Mouse (Mus musculus) natural killer cell, adult 2 months (primary cell): Measurements from ENCODE around the gene Mroh3.

Experiments
- DNase-seq, 2 experiments: peaks; one replicate each; pipeline ENCODE4 v3.0.0; 2022; ENCODE audit warnings: low spot score in 2 of 2

The Mroh3 gene

DNA sequence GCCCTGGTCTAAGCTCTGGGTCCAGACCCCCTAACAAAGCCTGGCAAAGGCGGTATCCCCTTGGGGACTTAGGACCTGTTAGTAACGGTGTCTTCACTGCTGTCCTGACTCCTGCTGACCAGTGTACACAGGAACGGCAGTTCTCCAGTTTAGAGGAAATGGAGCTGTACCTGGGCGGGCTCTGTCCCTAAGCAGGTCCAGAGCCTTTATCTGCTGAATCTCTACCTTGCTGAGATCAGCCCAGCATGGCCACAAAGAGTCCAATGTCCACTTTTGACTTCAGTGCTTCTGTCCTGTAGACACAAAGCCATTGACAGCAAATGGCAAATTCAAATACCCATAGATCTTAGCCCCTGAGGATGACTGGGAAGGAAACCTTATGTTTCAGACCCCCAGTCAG is 55.7 kb downstream of the Mroh3 start:
- no peak for DNase-seq

DNA sequence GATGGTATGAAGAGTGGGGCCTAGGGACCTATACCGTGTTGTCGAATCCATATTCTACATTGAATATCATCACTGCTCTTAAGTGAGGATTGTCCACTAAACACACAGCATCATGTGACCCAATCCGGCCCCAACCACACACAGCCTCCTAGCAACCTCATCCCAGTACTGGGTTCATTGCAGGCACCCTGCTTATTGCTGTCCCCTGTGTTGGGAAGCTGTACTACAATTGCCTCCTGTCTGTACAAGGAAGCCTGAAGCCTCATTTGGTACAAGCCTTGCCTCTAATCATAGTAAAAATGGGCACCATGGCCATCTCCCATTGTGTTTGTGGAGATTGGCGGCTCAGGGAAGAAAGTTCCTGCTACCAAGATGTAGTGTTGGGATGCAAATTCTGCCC is 56.3 kb downstream of the Mroh3 start:
- no peak for DNase-seq

DNA sequence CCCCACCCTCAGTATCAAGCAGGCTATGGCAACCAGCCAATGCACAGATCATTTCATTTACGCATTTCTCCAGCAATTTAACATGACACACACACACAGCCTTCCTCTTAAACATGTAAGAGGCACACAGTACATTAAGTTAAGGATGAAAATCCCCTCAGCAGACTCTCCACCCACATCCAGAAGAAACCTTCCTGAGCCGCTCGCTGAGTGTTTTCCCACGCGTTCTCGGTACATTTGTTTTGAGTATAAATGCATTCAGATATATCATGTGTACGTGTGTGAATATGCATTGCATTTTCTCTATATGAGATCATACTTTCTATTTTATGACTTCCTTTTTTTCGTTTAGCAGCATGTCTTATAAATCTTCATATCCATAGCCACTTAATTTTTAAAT is 61.3 kb downstream of the Mroh3 start:
- DNase-seq, result no peak

DNA sequence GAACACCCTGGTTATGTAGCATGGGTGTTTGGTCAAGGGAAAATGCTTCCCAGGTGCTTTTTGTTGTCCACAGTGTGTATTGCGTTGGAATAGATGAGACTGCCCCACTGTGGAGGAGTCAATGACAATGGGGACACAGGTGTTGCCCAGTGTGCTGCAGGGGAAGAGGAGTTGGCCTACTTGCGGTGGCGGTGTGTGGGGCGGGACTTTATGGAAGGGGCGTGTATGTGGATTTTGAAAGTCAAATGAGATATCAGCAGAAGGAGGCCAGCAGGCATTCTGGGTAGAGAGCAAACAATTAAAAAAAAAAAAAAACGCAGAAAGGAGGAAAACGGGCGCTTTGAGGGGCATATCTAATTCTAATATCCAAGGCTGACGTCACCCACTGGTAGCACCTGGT is 62.9 kb downstream of the Mroh3 start:
- no peak for DNase-seq

GRCm38 (mm10) chr1:136143514-136143913 is 69.1 kb downstream of the Mroh3 start:
- DNase-seq, result no peak

GRCm38 (mm10) chr1:136142336-136142735 is 70.3 kb downstream of the Mroh3 start:
- no peak for DNase-seq

- peak in 1 of 2 experiments; percentile 26 for DNase-seq
Measured at GRCm38 (mm10) chr1:136141176-136141950, 71.3 kb downstream of the Mroh3 start.

DNA sequence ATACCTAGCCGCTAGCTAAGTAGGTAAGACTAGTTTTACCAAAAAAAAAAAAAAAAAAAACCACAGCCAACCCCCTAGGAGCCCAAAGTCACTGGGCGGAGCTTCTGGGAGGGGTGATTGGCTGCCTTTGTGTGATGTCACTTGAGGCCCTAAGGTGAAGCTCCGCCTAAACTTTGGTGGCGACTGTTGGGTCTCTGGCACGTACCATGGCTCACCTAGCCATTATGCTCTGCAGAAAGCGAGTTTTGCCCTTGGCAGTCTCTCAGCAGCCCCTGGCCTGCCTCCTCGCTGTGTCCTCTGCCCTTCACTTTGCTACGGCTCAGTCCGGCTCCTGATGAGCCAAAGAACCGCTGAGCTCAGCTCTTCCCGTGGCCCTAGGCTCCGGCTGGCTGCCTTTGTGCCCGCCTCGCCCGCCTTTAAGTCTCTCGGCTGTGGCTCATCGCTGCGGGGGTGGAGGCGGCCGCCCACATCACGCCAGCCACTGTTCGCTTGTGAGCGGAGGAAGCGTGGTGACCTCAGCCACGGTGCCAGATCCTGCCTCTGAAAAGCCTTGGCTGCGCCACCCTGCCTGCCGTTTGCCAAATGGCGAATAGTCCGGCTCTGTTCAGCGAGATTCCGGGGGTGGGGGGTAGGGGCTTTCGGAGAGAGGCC is 72.5 kb downstream of the Mroh3 start:
- DNase-seq, result peak; percentile 81 to 86

DNA sequence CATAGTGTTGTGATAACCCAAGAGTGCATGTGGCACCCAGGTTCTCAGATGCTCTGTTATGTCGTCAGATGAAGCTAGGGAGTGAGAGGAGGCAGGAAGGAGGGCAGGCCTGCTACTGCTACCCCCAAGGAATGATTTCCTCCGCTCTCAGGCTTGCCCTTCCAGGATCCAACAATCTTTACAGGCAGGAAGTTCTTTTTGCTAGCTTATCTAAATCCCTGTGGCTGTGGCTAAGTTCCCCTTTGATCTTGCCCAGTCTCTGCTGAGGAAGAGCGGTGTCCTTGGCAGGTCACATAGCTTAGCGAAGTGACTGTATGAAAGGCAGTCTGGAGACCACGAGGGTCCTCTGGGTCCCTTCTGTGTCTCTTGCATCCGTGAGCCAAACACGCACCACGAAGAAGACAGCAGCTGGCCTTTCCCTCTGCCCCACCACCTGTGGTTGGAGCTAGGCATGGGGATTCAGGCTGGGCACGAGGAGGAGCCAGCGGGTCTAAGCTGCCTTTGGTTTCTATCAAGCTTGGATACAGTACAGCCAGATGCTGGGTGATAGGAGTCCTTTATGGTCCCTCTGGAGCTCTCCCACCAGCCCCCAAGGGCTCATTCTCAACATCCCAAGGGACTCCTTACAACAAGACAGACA is 74.3 kb downstream of the Mroh3 start:
- DNase-seq, result no peak

- DNase-seq, result peak in 1 of 2 experiments; percentile 27
Measured at GRCm38 (mm10) chr1:136137575-136137974, 75.1 kb downstream of the Mroh3 start.

DNA sequence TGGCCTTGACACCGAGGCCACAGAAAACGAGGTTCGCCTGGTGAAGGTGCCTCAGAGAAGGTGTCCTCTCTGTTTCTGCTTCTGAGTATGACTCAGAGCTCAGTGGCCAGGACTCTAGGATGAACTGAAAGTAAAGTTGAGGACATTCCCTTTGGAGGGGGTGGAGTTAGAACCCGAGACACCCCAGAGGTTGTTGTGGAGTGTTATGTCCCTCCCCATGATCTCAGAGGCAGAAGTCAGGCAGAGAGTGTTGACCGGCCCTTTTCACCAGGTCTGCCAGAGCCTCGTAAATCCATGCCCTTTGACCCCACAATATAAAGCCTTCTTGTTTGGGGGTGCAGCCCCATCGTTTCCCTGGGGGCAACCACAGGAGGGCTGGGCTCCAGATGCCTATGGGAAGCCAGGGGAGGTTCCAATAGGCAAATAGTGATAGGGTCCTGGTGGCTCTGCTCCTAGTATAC is 75.5 kb downstream of the Mroh3 start:
- DNase-seq, result peak; percentile 22 to 31

DNA sequence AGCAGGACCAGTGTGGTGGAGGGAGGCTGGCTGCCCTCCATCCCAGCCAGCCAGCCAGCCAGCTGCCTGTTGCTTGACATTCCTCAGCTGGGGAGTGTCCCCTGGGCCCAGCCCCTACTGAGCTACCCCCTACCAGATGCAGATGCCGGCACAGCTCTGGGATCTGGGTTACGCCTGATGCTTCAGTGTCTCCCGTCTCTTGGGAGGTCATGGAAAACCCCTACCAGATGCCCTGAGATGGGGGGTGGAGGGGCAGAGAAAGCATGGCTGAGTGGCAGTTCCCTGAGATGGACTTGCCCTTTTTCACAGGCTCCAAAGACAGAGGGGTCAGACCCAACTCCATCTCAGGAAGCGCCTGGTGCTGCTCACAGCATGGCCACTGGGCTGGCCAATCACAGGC is 76.1 kb downstream of the Mroh3 start:
- DNase-seq, result no peak

DNA sequence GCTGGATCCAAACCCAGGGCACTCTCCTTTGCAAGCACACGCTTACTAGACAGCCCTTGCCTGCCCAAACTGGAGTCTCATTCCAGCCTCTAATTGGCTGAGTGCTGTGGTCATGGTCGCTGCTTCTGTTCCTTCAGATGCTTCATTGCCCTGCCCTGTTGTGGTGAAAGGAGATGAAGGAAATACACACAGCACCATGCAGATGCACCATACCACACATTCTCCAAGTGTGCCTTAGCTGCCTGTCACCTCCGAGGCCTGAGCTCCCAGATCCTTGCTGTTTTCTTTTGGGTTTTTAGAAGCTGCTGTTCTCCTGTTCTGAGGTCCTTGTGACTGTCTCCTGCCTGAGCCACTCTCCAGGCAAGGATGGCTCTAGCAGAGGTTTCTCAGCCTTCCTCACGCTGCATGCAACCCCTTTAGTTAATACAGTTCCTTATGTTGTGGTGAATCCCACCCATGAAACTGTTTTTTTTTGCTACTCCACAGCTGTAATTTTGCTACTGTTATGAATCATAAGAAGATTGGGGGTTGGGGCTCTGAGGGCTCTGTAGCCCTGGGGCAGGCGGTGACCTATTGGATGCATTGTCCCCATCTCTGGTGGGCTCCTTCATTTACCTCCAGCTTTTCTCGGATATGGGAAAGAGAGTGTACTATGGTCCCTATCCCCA is 76.7 kb downstream of the Mroh3 start:
- peak; percentile 31 to 43 for DNase-seq

DNA sequence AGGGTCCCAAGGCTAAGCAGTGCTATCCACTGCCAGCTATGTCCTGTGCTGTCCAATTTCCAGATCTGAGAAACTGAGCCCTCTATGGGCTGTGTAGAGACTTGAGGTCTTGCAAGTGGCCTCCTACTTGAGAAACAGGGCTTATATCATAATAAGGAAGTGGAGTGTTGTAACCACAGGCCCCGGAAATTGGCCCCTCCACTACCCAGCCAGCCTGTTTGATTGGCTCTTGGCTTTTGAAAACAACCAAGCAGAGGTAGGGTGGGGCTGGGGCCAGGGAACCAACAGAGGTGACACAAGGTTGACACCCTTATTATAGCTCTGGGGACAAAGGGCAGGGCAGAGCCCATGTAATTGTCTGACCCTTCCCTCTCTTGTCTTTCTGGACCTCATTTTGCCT is 77.6 kb downstream of the Mroh3 start:
- peak; percentile 91 to 93 for DNase-seq

DNA sequence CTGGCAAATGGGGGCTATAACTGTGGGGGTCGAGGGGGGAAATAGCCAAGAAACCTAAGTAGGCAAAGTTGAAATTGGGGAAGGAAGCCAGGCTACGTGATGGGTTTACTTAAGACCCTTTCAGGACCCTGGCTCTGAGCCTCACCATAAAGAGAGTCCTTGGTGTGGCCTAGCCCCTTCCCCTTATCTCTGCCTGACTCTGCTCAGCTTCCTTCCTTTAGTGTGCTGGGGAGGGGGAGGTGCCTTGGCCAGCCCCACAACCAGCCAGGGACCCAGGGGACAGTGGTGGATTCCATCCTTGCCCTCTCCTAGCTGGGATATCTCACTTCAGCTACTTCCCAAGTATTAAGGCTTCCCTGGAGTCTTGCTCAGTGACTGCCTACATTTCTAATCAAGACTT is 78.1 kb downstream of the Mroh3 start:
- DNase-seq, result no peak

- no peak for DNase-seq
Measured at GRCm38 (mm10) chr1:136133570-136134240, 78.9 kb downstream of the Mroh3 start.

DNA sequence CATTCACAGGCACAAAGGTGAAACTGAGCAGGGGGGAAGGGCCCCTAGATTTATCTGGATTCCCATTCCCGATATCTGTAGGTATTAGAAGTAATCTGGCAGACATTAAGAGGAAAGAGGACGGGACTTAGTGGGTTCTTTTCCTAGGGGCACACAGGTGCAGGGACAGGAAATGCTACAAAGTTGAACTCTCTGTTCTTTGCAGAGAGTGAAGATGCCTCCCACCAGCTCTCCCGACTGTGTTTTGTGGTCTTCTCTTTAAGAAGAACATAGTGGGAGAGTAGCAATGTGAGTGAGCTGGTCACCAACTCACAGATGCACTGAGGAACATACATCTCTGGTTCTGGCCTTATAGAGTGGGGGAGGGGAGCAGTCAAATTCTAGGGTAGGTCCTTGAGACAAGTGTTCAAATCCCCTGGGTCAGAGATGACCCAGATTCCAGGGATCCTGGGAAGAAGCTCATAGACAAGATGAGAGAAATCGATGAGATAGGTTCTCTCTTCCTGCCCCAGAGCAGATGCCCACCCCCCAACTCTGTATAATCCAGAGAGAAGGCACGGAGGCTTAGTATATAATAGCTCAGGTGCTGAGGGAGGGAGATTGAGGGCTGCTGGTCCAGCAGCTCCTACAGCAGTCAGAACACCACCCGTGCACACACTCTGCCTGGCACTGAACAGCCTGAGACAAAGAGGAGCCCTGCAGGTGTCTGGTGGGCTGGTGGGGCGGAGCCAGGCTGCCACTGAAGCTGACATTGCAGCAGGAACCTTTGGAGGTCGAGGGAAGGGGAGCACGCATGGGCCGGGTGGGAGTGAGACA is 80.0 kb downstream of the Mroh3 start:
- DNase-seq, result no peak
